Mouse (Mus musculus) thymus, postnatal 14 days (tissue): Measurements from ENCODE around the gene Rgs21.

ENCODE experiments used
- DNase-seq: peaks from one replicate; pipeline ENCODE4 v3.0.0; 2021

Gene Rgs21

GRCm38 (mm10) chr1:144567567-144567966 is at the start of gene Rgs21:
Gene Rgs21, minus strand, starts transcription at chr1:144567667.
- no peak for DNase-seq

- DNase-seq = no peak
Observed at GRCm38 (mm10) chr1:144604071-144604470, 36.6 kb upstream of the Rgs21 start.

GRCm38 (mm10) chr1:144602987-144603386 is 35.5 kb upstream of the Rgs21 start:
- no peak for DNase-seq

- DNase-seq = no peak
Observed at GRCm38 (mm10) chr1:144579321-144579720, 11.9 kb upstream of the Rgs21 start.

- DNase-seq = no peak
Observed at GRCm38 (mm10) chr1:144572972-144573371, 5.5 kb upstream of the Rgs21 start.

GRCm38 (mm10) chr1:144569905-144570304 is 2.4 kb upstream of the Rgs21 start:
- no peak for DNase-seq

GRCm38 (mm10) chr1:144545142-144545541 is 22.3 kb downstream of the Rgs21 start:
- no peak for DNase-seq

GRCm38 (mm10) chr1:144544497-144544961 is 22.9 kb downstream of the Rgs21 start:
- no peak for DNase-seq

GRCm38 (mm10) chr1:144531746-144532145 is 35.7 kb downstream of the Rgs21 start:
- DNase-seq = no peak

- no peak for DNase-seq
Observed at GRCm38 (mm10) chr1:144517878-144518426, 49.5 kb downstream of the Rgs21 start.

- no peak for DNase-seq
Observed at GRCm38 (mm10) chr1:144502241-144502640, 65.2 kb downstream of the Rgs21 start.

- no peak for DNase-seq
Observed at GRCm38 (mm10) chr1:144500423-144500822, 67.0 kb downstream of the Rgs21 start.

GRCm38 (mm10) chr1:144499719-144500118 is 67.7 kb downstream of the Rgs21 start:
- no peak for DNase-seq

GRCm38 (mm10) chr1:144498725-144499124 is 68.7 kb downstream of the Rgs21 start:
- DNase-seq = no peak

GRCm38 (mm10) chr1:144498051-144498450 is 69.4 kb downstream of the Rgs21 start:
- DNase-seq = no peak

GRCm38 (mm10) chr1:144493336-144493735 is 74.1 kb downstream of the Rgs21 start:
- no peak for DNase-seq

GRCm38 (mm10) chr1:144488223-144488835 is 79.1 kb downstream of the Rgs21 start:
- DNase-seq = no peak
